Mouse (Mus musculus): ENCODE results near the gene Ifitm6. TPM values are rescaled to one million over a fixed set of nuclear protein-coding genes. Genes with fewer than 3 reads are reported as not detected.
"Not testable (repeated sequence)": the region's sequence is repeated elsewhere in the genome, so short reads cannot be mapped to it uniquely, and the experiment has no call there.

Gene Ifitm6
- total RNA-seq, 2 experiments from 2014 or later, result not detected

DNA sequence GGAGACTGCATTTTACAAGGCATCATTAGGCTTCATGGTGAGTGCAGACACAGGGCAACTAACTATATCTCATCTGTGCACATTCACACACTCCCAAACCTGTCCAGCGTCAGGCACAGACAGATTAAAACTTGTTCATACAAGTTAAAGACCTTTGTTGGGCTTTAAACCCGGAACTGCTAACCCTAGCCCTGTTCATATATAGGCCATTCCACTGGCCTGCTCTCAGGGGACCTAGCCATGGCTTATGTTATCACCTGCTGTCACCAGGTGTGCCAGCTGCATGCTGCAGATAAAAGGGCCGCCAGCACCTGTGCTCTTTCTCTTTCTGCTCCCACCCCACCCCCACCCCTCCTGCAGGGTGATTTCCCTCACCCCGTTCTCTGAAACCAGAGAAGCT, 24.8 kb upstream of the Ifitm6 start:
- DNase-seq (ENCODE audit: low spot score in 2 of 2), result no peak

DNA sequence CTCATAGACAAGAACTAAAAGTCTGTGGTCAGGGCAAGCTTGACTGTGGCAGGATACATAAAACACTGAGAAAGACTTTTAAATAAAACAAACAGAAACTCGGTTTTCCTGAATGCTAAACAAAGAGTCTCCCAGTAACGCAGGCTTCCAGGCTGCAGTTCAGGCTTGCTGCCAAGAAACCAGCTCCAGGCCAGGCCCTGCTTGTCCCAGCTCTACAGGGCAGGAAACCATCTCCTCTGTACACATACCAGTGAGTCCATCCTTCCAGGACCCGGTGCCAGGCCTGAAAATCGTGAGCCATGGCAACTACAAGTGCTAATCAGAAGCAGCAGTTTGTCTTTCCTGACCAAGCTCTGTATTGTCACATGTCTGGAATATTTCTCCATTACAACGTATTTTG, 23.9 kb upstream of the Ifitm6 start:
- DNase-seq (ENCODE audit: low spot score in 2 of 2), result peak; percentile 42 to 68

DNA sequence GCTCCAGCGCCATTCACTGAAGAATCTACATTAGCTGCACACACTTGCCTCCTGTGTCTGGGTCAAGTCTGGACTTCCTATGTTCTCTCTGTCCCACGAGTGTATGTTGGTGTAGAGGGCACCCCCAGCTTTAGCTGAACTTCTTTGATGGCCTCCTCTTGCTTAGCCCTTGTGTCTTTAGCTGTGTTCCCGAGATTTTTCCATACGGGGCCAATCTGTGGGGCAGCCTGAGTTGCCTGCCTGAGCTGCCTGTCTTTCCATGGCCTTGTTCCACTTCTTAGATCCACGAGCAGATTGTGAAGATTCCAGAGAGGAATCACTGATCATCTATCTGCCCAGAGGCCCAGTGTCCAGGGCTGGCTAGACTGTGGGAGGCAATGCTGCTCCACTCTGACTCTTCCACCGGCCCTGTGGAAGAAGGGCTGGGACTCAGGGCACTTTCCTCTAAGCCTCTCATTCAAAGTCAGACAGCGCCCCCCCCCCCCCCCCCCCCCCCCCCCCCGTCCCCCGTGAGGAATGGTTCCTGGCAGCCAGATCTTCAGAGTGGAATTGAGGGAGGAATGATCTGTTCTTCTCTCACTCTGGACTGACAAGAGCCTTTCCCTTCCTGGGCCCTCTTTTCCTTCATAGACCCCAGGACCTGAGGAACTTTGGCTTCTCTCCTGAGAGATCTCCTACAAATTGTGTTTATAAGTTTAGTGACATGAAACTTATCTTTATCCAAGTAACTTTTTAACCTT, 23.3 kb upstream of the Ifitm6 start:
- DNase-seq (ENCODE audit: low spot score in 2 of 2), result no peak

DNA sequence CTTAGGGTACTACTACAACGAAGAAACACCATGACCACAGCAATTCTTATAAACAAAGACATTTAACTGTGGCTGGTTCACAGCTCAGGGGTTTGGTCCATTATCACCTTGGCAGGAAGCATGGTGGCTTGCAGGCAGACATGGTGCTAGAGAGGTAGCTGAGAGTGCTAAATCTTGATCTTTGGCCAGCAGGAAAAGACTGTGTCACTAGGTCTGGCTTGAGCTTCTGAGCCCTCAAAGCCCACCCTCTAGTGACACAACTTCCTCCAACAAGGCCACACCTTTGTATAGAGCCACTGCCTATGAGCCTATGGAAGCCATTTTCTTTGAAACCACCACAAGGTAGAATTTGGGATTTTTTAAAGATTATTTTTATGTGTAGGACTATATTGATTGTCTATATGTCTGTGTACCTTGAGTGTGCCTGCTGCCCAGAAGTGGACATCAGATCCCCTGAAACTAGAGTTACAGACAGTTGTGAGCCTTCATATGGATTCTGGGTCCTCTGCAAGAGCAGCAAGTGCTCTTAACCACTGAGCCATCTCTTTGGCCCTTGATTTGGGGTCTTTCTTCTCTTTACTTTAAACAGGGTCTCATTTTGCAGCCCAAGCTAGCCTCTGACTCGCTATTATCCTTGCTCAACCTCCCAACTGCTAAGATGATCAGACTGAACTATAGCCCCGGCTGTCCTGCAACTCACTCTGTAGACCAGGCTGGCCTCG, 21.8 kb upstream of the Ifitm6 start:
- DNase-seq (ENCODE audit: low spot score in 2 of 2), result no peak

DNA sequence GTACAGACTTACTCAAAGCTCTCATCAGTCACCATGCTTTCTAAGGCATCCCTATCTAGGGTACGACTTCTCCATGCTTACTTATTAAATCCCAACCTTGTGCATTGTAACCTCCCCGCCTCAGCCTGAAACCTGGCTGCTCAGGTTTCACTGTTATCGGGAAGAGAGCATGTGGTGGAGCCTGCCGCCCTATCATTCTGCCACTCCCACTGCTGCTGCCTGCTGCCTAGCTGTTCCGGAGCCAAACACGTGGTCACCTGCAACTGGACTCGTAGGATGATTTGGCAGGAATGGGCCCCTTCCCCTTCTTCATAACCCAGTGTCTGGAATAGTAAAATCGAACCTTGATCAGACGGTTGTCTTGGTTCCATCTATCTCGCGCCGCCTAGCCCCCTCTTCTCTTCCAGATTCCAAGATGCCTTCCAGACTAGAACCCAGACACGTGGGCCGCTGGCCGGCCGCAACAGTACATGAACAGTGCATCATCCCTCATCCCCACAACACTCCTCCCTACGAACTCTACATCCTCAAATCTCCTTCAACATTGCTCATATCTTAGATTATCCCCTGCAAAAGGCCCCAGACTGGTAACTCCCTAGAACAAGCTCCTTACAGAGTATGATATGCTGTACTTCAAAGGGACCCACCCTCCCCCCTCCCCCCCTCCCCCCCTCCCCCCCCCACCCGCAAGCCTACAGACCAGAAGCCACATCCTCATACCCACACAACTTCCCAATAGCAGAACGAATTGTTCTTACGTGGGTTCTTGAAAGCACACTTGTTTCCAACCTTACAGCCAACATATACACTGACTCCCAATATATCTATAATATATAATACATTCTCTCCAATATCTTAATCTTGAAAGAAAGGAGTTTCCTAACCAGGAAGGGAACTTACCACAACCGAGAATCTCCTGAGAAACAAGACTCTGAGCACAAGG, 20.6 kb upstream of the Ifitm6 start:
- DNase-seq (ENCODE audit: low spot score in 2 of 2), result no peak

DNA sequence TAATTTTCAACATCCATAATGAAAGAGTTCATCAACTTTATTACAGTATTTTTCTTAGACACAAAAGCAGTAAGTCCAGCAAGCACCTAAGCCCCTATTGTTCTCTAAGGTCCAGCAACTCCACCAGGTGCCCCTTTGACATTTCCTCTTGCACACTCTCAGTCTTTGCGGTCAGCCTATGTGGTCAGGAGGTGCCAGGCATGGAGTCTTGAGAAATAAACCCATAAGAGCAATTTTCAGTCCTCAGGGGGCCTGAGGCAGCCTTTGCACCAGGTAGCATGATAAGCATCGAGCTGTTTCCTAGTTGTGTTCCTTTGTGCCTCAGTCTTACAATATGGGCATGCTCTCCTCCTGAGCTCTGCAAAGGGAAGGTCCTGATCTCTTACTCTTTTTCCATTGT, 18.9 kb upstream of the Ifitm6 start:
- not testable (repeated sequence) for DNase-seq (ENCODE audit: low spot score in 2 of 2)

DNA sequence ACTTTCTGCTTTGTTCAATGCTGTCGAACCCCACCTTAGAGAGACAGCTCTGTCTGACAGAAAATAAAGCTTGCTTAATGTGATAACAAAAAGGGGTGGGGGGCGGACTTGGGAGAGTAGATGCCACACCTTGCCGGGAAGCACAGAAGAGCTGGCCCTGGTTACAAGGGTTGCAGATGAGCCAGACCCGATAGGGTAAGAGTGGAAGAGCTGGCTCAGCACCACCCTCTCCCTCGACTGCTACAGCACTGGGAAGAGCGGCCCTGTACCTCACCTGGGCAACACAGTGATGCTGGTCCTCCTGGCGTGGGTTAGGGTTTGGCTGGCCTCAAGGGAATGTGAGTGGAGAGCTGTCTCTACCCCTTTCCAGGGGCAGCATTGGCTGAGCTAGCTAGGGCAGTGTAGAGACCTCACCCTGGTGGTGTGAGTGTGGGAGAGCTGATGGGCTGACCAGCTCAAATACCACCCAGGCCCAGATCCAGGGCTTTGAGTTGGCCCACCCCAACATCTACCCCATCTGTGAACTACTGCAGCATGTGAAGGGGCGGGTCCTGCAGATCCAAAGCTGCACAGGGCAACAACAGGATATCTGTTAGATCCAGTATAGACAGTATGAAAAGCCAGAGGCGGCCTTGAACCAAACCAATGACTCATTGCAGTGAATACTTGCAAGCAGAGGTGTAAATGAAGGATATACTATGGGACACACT, 14.9 kb upstream of the Ifitm6 start:
- no peak for DNase-seq (ENCODE audit: low spot score in 2 of 2)

DNA sequence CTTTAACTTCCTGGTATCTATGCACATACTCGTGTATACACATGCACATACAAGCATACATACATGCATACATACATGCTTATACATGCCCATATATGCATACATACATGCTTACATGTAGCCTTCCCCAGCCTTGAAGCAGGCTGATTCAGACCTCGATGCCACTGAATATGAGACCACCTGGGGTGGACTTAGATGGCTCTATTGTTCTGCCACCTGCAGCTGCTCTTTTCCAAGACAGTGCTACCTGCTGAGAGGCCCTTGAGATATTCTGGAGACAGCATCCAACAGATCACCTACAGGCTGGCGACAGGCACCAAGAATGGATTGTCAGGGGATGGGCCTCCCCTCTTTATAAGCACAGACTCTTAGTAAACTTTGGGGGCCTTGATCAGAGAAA, 12.7 kb upstream of the Ifitm6 start:
- DNase-seq (ENCODE audit: low spot score in 2 of 2), result no peak

DNA sequence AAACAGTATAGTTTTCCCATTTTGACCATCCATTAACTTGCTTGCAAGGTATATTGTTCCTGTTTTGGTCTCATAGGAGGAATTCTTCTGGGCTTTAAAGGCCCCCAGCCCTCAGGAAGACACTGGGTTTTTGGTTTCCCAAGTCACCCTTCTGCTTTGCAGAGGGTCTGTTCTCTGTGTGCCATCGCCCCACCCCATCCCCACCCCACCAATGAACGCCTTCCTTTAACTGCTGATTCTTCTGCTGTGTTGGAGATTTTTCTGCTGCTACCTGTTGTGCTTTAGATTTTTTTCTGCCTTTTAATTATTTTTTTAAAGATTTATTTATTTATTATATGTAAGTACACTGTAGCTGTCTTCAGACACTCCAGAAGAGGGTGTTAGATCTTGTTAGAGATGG, 11.1 kb upstream of the Ifitm6 start, which contains the start of gene Gm17387:
Gene Gm17387, plus strand, starts transcription at position 301 of the 400 bp plus-strand sequence.
- no peak for DNase-seq (ENCODE audit: low spot score in 2 of 2)

DNA sequence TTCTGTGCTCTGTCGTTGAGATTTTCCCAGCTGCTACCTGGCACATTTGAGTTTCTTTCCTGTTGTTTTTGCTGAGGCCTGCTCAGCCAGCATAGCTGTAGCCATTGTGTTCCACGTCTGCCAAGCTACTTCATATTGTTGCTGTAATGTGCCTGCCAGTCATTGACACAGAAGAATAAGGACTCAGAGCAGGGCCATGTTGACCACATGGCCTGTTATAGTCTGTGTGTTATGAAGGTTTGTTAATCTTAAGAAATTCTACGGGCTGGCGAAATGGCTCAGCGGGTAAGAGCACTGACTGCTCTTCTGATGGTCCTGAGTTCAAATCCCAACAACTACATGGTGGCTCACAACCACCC, 9.0 kb upstream of the Ifitm6 start:
- DNase-seq (ENCODE audit: low spot score in 2 of 2), result no peak

DNA sequence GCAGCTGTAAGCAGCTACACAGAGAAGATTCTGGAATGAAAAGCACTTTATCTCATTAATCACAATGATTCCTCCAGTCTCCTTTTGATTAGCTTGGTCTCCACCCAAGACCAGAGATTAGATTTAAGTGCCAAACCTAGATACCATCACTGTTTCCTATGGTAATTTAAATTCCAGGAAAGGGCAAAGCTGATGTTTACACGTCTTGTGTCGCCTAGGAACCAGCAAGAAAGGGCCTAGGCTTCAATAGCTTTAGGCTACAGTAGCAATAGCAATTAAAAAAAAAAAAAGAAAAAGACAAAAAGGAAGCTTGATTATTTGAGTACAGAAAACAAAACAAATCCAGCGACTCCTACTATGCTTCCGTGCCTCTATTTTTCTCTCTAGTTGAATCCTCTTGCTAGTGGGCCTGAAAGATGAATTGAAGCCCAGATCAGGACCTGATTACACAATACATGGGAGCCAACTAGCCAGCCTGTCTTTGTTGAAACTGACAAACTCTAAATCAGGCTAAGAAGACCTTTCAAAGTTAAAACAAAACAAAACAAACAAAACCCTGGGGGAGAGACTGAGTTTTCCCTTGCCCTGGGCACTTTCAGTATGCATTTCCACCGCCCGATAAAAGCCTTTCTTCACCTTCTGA, 8.5 kb upstream of the Ifitm6 start:
- no peak for DNase-seq (ENCODE audit: low spot score in 2 of 2)

DNA sequence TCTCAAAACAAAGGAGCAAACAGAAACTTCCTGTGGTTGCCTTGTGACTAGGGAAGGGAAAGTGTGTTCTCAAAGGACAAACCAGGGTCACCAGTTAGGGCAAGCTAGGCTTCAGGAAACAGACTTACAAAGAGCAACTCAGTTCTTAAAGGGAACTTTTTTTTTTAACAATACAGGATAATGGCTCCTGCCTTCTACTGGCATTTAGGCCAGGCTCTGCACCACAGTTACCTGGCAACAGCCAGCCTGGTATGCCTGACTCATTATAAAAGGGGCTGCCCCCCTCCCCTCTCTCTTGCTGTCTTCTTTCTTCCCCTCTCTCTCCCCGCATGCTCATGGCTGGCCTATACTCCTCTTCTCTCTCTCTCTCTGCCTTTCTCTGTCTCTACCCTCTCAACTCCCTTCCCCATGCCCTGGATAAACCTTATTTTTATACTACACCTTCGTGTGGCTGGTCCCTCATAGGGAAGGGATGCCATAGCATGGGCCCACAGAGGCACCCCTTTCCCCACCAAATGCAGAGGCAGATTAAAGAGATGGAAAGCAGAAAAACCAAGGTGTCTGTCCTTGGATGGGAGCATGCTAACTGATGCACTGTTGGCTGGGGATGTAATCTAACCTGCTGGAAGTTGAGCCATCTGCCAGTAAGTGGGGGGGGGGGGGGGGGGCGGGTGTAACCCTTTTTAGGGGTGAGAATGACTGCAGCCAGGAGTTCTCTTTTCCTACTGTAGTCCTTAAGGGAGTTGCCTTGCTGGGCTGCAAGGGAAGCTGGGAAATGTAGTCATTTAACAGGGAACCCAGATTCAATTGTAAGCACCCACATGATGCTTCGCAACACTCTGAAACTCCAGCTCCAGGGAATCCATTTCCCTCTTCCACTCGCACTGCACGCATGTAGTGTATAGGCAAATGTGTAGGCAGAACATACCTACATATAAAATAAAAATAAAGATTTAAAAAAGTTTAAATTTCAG, 7.4 kb upstream of the Ifitm6 start:
- DNase-seq (ENCODE audit: low spot score in 2 of 2), result no peak

DNA sequence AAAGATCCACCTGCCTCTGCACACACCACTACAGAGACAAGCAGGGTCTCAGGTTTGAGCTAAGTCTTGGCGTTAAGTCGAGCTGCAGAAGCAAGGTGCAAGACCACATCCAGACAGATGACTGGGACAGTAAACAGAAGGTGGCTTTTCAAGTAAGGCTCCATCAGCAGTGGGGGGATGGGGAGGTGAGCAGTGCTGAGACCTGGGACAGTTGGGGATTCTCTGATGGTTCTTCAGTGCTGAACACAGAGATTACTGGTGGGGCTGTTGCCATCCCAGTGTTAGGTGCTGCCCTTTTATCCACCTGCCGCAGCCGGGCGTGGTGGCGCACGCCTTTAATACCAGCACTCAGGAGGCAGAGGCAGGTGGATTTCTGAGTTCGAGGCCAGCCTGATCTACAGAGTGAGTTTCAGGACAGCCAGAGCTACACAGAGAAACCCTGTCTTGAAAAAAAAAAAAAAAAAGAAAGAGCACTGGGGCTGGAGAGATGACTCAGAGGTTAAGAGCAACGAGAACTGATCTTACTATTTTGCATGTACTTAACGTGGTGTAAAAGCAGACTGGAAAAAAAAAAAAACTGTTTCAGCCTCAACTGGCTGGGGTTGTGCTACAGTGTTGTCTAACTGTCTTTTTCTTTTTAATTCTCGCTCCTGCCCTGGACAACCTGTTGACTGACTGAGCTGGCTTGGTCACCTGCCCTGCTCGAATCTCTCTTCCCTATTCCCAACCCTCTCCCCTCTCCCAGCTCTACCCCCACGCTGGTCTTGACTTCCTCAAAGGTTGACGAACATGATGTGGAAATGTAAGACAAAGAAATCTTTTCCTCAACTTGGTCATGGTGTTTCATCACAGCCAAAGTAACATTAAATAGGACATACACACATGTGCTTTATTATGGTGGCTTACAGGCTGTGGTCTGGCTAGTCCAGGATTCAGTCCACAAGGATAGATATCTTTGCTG, 4.0 kb upstream of the Ifitm6 start:
- no peak for DNase-seq (ENCODE audit: low spot score in 2 of 2)

DNA sequence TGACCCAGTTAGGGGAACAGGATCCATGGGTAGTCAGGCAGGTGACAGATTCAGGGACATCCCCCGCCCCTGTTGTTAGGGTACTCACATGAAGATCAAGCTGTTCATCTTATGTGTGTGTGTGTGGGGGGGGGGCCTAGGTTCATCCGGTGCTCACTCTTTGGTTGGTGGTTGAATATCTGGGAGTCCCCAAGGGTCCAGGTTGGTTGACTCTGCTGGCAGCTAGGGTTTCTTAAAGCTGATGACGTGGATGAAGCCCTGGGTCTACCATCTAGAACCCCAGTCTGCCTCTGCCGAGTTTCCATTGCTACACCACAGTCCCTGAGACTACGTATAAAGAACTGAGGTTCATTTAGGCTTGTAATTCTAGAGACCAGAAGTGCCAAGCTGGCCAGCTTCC, 1.3 kb upstream of the Ifitm6 start:
- no peak for DNase-seq (ENCODE audit: low spot score in 2 of 2)

DNA sequence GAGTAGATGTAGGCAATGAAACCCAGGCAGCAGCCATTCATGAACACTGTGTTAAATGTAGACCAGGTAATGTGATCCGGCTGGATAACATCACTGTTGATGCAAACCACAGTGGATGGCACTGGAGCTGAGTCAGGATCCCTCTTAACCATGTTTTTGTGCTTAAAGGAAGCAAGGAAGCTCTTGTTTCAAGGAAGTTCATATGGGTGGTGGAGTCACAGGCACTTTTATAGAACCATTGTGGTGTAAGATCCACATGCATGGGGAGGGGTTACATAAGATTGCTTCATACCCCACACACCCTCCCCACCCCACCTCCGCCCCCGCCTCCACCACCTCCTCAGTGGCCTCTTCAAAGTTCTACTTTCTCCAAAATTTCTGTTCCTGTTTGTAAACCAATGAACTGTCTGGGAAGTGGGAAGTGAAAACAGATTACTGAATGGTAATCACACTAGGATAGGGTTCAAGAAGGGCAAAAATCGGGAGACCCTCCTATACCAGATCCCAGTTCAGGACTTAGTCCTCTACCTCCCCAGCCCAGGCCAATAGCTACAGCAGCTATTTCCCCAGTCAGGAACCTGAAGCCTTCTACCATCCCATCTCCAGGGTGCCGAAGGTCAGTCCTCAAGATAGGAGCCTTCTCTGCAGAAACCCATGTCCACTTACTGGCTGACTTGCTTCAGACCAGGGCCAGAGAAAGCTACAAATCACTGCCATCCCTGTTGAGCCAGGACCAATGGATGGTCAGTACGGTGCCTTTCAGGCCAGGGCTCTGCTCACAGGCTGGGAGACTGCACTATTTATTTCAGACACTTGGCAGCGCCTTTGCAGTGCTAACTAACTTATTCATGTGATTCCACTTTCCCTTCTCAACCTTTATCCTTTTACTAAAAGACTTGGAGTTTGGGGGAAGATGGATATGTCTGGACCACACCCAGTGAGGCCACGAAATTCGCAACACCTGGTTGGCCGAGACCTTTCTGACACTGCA, 722 bp downstream of the Ifitm6 start:
- DNase-seq (ENCODE audit: low spot score in 2 of 2), result no peak

DNA sequence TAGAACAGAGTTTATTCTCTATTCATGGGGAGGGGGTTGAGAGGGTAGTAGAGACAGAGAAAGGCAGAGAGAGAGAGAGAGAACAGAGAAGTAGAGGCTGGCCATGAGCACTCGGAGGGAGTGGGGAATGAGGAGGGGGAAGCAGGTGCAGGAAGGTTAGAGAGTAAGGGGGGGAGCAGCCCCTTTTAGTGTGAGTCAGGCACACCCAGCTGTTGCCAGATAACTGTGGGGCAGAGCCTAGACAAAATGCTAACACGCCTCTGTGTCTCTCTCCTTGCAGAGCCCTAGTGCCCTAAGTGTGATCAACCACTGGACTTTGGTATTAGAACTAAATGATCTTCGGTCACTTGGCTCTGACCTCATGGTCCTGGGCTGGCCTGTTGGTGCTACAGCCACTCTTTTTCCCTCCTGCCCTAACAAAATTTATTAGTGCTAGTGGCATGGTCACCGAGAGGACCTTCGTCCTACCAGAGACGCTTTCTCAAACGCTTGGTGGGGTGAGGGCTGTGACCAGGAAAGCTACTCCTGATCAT, 6.4 kb downstream of the Ifitm6 start:
- DNase-seq (ENCODE audit: low spot score in 2 of 2), result no peak

DNA sequence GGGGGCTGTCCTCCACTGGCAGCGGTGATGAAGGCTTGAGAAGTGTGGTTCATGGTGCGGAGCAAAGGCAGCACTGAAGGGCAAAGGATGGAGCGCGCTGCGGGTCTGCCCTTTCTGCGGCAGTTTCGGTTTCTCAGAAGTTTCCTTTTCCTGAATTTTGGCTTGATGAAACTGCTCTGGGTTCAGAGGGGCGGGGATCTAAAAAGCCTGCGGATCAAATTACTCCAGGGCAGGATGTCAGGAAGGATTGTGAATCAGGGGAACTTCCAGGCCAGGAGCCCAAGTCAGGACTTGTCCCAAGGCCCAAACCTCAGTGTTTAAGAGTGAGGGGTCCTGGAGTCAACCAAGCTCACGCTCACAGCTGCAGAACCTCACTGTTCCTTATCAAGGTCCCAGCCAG, 7.1 kb downstream of the Ifitm6 start, which contains the start of gene Ifitm3:
Gene Ifitm3, minus strand, starts transcription at position 178 of the 400 bp plus-strand sequence.
- DNase-seq (ENCODE audit: low spot score in 2 of 2), result no peak
